Mouse (Mus musculus): ENCODE results near the gene Nck2. TPM values are rescaled to one million over a fixed set of nuclear protein-coding genes. Genes with fewer than 3 reads are reported as not detected.

Gene Nck2
- polyA plus RNA-seq, 1 experiment from 2014 or later = 42.7 TPM

DNA sequence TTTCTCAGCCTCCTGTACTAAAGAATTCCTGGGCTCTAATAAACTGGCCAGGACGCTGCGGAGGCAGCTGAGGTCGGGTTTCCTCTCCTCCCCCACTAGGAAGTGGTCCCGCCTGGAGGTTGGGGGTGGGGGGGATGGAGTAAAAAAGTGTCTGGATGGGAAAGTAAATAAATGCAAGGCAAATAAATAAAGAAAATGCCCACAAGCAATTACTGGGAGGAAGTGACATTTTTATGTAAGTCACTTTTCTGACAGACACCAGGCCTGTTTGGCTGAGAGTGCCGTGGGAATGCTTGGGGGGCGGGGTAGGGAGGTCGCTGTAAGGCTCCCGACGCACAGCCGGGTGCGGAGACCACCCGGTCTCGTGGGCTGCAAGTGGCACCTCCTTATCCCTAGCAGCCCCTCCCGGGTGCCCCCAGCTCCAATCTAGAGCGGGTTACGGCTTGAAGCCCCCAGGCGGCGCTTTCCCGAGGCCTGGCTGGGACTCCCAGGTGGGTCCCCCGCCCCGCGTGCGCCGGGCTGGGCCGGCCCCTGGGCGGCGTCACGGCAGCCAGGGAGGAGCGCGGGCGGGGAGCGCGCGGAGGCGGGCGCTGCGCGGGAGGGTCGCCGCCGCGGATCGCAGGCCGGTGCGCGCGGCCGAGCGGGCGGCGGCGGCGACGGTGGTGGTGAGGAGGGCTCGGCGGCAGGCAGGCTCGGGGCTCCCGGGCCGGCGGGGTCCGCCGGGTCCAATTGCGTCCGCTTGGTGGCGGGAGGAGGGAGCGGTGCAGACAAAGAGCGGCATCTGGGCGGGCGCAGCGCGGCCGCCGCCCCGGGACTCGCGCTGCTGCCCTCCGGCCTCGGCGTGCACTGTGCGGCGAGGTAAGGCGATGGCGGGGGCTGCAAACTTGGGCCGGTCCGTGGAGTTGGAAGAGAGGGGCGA, 1.1 kb downstream of the Nck2 start:
- no peaks in the 10 kb centered on the region for H3K27me3 ChIP-seq
- H3K36me3 ChIP-seq = no peaks in the 10 kb centered on the region
- H3K4me2 ChIP-seq = peak overlapping the region; percentile 95
- peak overlapping the region; percentile 96 for H3K9ac ChIP-seq
- H3K4me1 ChIP-seq (replicated peaks) = peaks cover 35% of the 10 kb centered on the region
- ATAC-seq (ENCODE audit: low FRiP score) = peak; percentile 92
- peak overlapping the region; percentile 94 for H3K27ac ChIP-seq
- no peaks in the 10 kb centered on the region for H3K9me3 ChIP-seq
- WGBS = under 1% methylated on average over 63 of the region's 86 CpGs
- peak overlapping the region; percentile 99 for H3K4me3 ChIP-seq

DNA sequence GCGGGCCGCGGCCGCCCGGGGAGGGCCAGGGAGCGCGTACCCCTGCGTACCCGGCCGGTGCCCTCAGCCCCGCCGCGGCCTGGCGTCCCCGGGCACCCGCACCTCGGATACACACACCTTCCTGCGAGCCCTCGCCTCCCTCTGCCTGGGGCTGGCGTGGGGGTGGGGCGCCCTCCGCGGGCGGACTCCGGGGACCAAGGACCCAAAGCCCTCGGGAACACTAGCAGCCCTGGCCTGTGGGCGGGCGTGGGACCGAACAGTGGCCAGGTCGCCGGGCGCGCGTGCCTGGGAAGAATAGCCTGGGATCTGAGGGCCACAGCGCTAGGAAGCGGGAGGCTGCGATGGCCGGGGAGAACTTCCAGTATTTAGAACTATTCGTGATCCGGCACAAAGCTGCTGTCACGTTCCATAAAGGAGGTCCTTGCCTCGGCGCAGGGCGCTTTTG, 1.7 kb downstream of the Nck2 start:
- H3K27me3 ChIP-seq = no peaks in the 10 kb centered on the region
- peak overlapping the region; percentile 95 for H3K4me2 ChIP-seq
- peak overlapping the region; percentile 99 for H3K4me3 ChIP-seq
- peak overlapping the region; percentile 96 for H3K9ac ChIP-seq
- H3K27ac ChIP-seq = peak overlapping the region; percentile 94
- H3K36me3 ChIP-seq = no peaks in the 10 kb centered on the region
- under 1% methylated on average over 38 of the region's 44 CpGs for WGBS
- peaks cover 40% of the 10 kb centered on the region for H3K4me1 ChIP-seq (replicated peaks)
- no peaks in the 10 kb centered on the region for H3K9me3 ChIP-seq
- peak; percentile 82; the same call in 1 of the 2 replicates for ATAC-seq (ENCODE audit: low FRiP score)

DNA sequence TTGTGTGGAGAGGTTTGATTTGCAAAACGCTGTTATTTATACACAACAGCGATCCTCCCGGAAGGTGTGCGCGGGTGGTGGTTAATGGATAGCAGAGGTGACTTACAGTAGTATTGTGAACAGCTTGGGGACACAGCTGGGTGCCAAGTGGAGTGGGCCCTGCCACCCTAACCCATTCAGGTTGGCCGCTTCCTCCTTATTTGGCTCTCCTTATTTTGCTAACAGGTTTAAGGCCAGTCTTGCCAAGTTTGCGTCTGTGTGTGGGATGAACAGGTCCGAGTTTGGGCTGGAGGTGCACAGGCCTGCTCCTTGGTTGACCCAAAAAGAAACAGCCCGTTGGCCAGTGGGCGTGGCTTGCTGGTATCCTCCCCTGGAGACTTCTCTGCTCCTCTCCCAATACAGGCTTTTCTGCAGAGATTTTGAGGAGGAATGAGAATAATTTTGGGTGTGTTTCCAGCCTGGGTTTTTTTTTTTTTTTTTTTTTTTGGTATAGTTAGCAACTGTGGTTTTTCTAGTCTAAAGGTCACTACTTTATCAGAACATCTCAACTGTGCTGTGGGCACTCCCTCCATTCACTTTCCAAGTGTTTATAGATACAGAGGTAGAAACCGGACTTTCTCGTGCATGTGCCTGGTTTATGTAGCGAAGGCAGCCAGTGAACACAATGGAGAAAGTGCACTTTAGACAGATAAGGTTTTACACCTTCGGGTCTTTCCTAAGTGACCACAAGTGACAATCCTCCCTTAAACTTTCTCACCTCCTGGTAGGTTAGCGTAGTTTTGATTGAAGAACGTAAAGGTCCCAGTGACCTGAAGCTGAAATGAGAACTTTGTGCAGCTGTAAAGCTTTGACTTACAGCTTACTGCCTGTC, 2.6 kb downstream of the Nck2 start:
- ATAC-seq (ENCODE audit: low FRiP score) = peak; percentile 21; the same call in 1 of the 2 replicates
- WGBS = 20% methylated on average over 16 of the region's 16 CpGs

GRCm38 (mm10) chr1:43447602-43448287, 3.4 kb downstream of the Nck2 start:
- Histone ChIP-seq H3K9ac (peak overlapping the region; percentile 96), H3K4me1 (replicated peaks) (peaks cover 49% of the 10 kb centered on the region), H3K4me3 (peak overlapping the region; percentile 99), H3K27me3 (no peaks in the 10 kb centered on the region), H3K36me3 (no peaks in the 10 kb centered on the region), H3K27ac (no peak overlapping the region), H3K4me2 (peak overlapping the region; percentile 95), H3K9me3 (no peaks in the 10 kb centered on the region)
- ATAC-seq (ENCODE audit: low FRiP score) = no peak
- 51% methylated on average over 9 of the region's 9 CpGs for WGBS

More for the DNA sequence above, 2.6 kb downstream of the Nck2 start:
- peak overlapping the region; percentile 96 for H3K9ac ChIP-seq
- no peaks in the 10 kb centered on the region for H3K9me3 ChIP-seq
- no peaks in the 10 kb centered on the region for H3K27me3 ChIP-seq
- H3K36me3 ChIP-seq = no peaks in the 10 kb centered on the region
- peaks cover 44% of the 10 kb centered on the region for H3K4me1 ChIP-seq (replicated peaks)
- peak overlapping the region; percentile 99 for H3K4me3 ChIP-seq
- peak overlapping the region; percentile 94 for H3K27ac ChIP-seq
- H3K4me2 ChIP-seq = peak overlapping the region; percentile 95

GRCm38 (mm10) chr1:43450811-43451210, 6.4 kb downstream of the Nck2 start:
- no peak overlapping the region for H3K4me2 ChIP-seq
- no peak for ATAC-seq (ENCODE audit: low FRiP score)
- WGBS = 73% methylated on average over 1 of the region's 1 CpGs
- no peak overlapping the region for H3K9ac ChIP-seq
- H3K27ac ChIP-seq = no peak overlapping the region
- H3K36me3 ChIP-seq = no peaks in the 10 kb centered on the region
- H3K27me3 ChIP-seq = no peaks in the 10 kb centered on the region
- no peak overlapping the region for H3K4me3 ChIP-seq
- peaks cover 58% of the 10 kb centered on the region for H3K4me1 ChIP-seq (replicated peaks)
- H3K9me3 ChIP-seq = no peaks in the 10 kb centered on the region

GRCm38 (mm10) chr1:43453683-43454082, 9.3 kb downstream of the Nck2 start:
- Histone ChIP-seq H3K4me1 (replicated peaks) (peaks cover 48% of the 10 kb centered on the region), H3K36me3 (no peaks in the 10 kb centered on the region), H3K27me3 (no peaks in the 10 kb centered on the region), H3K4me3 (no peak overlapping the region), H3K4me2 (no peak overlapping the region), H3K9me3 (no peaks in the 10 kb centered on the region), H3K9ac (no peak overlapping the region), H3K27ac (no peak overlapping the region)
- WGBS = 74% methylated on average over 3 of the region's 3 CpGs
- ATAC-seq (ENCODE audit: low FRiP score) = no peak

DNA sequence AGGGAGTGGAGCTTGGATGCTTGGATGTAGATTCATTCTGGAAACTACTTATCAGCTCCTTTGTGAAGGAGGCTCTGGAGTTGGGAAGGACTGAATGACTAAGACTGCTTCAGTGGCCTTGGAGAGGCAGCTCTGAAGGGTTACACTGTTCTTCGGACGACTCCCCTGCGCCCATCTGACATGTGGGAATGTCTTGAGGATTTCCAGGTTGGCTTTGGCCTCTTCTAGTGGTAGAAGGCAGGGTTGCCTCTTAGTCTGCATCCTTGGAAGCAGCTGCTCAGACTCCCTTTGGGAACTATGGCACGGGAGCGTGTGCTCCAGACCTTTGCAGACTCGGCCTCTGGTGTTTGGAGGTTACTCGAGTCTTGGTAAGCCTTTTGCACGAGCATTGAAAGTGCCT, 10.4 kb downstream of the Nck2 start:
- Histone ChIP-seq H3K9me3 (no peaks in the 10 kb centered on the region), H3K4me1 (replicated peaks) (peaks cover 41% of the 10 kb centered on the region), H3K36me3 (no peaks in the 10 kb centered on the region), H3K27me3 (no peaks in the 10 kb centered on the region), H3K27ac (no peak overlapping the region), H3K4me3 (no peak overlapping the region), H3K4me2 (no peak overlapping the region), H3K9ac (no peak overlapping the region)
- WGBS = 92% methylated on average over 8 of the region's 8 CpGs
- ATAC-seq (ENCODE audit: low FRiP score) = no peak

- Histone ChIP-seq H3K9me3 (no peaks in the 10 kb centered on the region), H3K27me3 (no peaks in the 10 kb centered on the region), H3K4me2 (no peak overlapping the region), H3K27ac (no peak overlapping the region), H3K9ac (no peak overlapping the region), H3K4me3 (no peak overlapping the region), H3K36me3 (no peaks in the 10 kb centered on the region), H3K4me1 (replicated peaks) (peaks cover 45% of the 10 kb centered on the region)
- WGBS = 68% methylated on average over 1 of the region's 1 CpGs
- no peak for ATAC-seq (ENCODE audit: low FRiP score)
Observed at GRCm38 (mm10) chr1:43455196-43455595, 10.8 kb downstream of the Nck2 start.

DNA sequence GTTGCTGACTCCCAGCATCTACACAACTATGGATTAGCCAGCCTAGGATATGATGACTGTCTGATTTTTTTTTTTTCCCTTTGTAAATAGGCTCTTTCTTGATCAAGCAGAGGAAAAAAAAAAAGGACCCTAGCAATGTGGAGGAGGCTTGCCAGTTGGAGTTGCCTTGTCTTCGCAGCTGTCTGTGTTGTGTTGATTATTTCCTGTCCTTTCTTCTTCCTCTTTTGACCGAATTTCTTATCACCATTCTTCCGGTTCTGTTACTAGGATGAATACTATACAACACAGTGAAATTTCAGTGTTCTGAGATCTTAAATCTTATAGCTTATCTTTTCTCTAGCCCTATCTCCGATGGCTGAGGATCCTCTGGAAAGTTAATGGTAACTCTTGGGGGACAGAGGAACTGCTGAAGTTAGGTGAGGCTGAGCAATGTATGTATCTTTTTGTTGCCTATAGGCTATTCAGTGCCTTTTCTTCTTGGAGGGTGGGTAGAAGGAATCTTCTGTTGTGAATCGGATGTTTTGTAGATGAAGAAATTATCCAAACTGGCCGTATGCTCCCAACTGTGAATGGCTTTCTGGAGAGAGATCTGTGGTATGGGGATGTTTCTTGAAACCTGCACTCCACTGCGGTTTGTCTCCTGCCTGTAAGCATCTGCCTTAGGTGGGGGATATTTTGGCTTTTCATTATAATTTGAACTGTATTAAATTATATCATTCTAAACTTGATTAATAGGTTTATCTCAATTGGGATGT, 12.8 kb downstream of the Nck2 start:
- Histone ChIP-seq H3K27me3 (no peaks in the 10 kb centered on the region), H3K9me3 (no peaks in the 10 kb centered on the region), H3K27ac (no peak overlapping the region), H3K4me2 (no peak overlapping the region), H3K4me3 (no peak overlapping the region), H3K9ac (no peak overlapping the region), H3K36me3 (peaks cover 9% of the 10 kb centered on the region), H3K4me1 (replicated peaks) (peaks cover 36% of the 10 kb centered on the region)
- 91% methylated on average over 7 of the region's 7 CpGs for WGBS
- no peak for ATAC-seq (ENCODE audit: low FRiP score)

- Histone ChIP-seq H3K27ac (no peak overlapping the region), H3K4me1 (replicated peaks) (peaks cover 31% of the 10 kb centered on the region), H3K9ac (no peak overlapping the region), H3K36me3 (peaks cover 9% of the 10 kb centered on the region), H3K9me3 (no peaks in the 10 kb centered on the region), H3K4me3 (no peak overlapping the region), H3K4me2 (no peak overlapping the region), H3K27me3 (no peaks in the 10 kb centered on the region)
- ATAC-seq (ENCODE audit: low FRiP score) = no peak
- 93% methylated on average over 5 of the region's 5 CpGs for WGBS
Observed at GRCm38 (mm10) chr1:43460468-43460867, 16.1 kb downstream of the Nck2 start.

DNA sequence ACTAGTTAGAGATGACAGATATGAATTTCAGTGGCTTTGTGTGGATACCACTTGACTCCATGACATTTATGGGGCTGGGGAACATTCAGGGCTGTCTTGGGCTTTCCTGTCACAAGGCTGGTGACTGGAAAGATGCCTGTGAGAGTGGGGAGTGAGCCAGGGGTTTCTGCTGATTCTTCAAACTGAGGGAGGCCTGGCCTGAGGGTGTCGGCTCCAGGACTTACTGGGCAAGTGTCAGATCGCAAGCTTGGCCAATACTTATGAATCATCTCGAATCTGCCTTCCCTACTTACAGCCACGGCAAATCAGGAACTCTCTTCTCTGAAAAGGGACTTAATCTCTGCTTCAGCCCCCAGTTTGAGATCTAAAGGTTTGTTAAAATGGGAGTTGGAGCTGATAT, 18.3 kb downstream of the Nck2 start:
- 80% methylated on average over 4 of the region's 4 CpGs for WGBS
- Histone ChIP-seq H3K27me3 (no peaks in the 10 kb centered on the region), H3K4me1 (replicated peaks) (peaks cover 37% of the 10 kb centered on the region), H3K27ac (no peak overlapping the region), H3K36me3 (peaks cover 9% of the 10 kb centered on the region), H3K9ac (no peak overlapping the region), H3K9me3 (no peaks in the 10 kb centered on the region), H3K4me2 (no peak overlapping the region), H3K4me3 (no peak overlapping the region)
- no peak for ATAC-seq (ENCODE audit: low FRiP score)
